Mouse (Mus musculus) hindbrain, embryonic 15.5 days (tissue): ENCODE measurements around the gene Ttf2. TPM values are rescaled to one million over a fixed set of nuclear protein-coding genes. Genes with fewer than 3 reads are reported as not detected.

Experiments
- ATAC-seq: fragments of 200-750 bp; cut with Nextera tagmentation; 2 replicates; pipeline ENCODE4 v1.8.0; 2017; ENCODE audit warnings: low read depth, moderate number of reproducible peaks, moderate TSS enrichment; ENCODE audit not compliant: low FRiP score
- H3K27ac ChIP-seq: fragments of 300-500 bp; sonication (generic); replicated peaks from 2 replicates; pipeline ENCODE4 v1.5.1; 2015; ENCODE audit warnings: mild to moderate bottlenecking, inconsistent platforms
- H3K27me3 ChIP-seq: fragments of 300-500 bp; sonication (generic); 2 replicates; pipeline ENCODE4 v1.6.1; 2015; ENCODE audit warnings: control low read depth, inconsistent platforms
- H3K36me3 ChIP-seq: fragments of 300-500 bp; sonication (generic); 2 replicates; pipeline ENCODE4 v1.6.1; 2015; ENCODE audit warnings: control low read depth, inconsistent platforms
- H3K4me1 ChIP-seq: fragments of 300-500 bp; sonication (generic); replicated peaks from 2 replicates; pipeline ENCODE4 v1.6.1; 2015; ENCODE audit warnings: control low read depth, inconsistent platforms
- H3K4me2 ChIP-seq: fragments of 300-500 bp; sonication (generic); 2 replicates; pipeline ENCODE4 v1.6.1; 2015; ENCODE audit warnings: moderate library complexity, mild to moderate bottlenecking, inconsistent platforms
- H3K4me3 ChIP-seq: fragments of 300-500 bp; sonication (generic); 2 replicates; pipeline ENCODE4 v1.5.1; 2015; ENCODE audit warnings: mild to moderate bottlenecking, inconsistent platforms
- H3K9ac ChIP-seq: fragments of 300-500 bp; sonication (generic); 2 replicates; pipeline ENCODE4 v1.6.1; 2015; ENCODE audit warnings: inconsistent platforms
- H3K9me3 ChIP-seq: fragments of 300-500 bp; sonication (generic); 2 replicates; pipeline ENCODE4 v1.6.1; 2016; ENCODE audit warnings: control low read depth, inconsistent platforms
- WGBS: fragments of 180-500 bp; shearing (Covaris S2); methylation state at CpG from one replicate; pipeline ENCODE4 v1.1.7; 2015; 5-methylcytosine and 5-hydroxymethylcytosine counted together
- polyA plus RNA-seq: library from polyadenylated mRNA; unstranded; fragments of >200 nt; fragmentation: Nextera tagmentation; extraction: Ambion mirVana; gene quantifications from 2 replicates; pipeline ENCODE4 v1.2.1, GENCODE M21; 2015

Ttf2 gene
- polyA plus RNA-seq, 1 experiment from 2014 or later = 4.5 TPM

GRCm38 (mm10) chr3:100925176-100925575, 44.3 kb downstream of the Ttf2 start:
- Histone ChIP-seq H3K9me3 (no peaks in the 10 kb centered on the region), H3K4me1 (peaks cover 41% of the 10 kb centered on the region), H3K36me3 (peaks cover 10% of the 10 kb centered on the region), H3K27me3 (no peaks in the 10 kb centered on the region), H3K9ac (no peak overlapping the region), H3K27ac (no peak overlapping the region), H3K4me3 (no peak overlapping the region), H3K4me2 (no peak overlapping the region)
- no peak for ATAC-seq
- 88% methylated on average over 16 of the region's 16 CpGs for WGBS

- no peaks in the 10 kb centered on the region for H3K27me3 ChIP-seq
- peaks cover 41% of the 10 kb centered on the region for H3K4me1 ChIP-seq
- H3K9me3 ChIP-seq = no peaks in the 10 kb centered on the region
- H3K27ac ChIP-seq = no peak overlapping the region
- H3K4me3 ChIP-seq = no peak overlapping the region
- no peak overlapping the region for H3K9ac ChIP-seq
- 69% methylated on average over 6 of the region's 6 CpGs for WGBS
- H3K36me3 ChIP-seq = peaks cover 10% of the 10 kb centered on the region
- no peak for ATAC-seq
- H3K4me2 ChIP-seq = peak overlapping the region; percentile 61; the same call in 1 of the 2 replicates
These were observed 45.3 kb downstream of the Ttf2 start for GRCm38 (mm10) chr3:100924065-100924732.

- Histone ChIP-seq H3K27ac (peak overlapping the region; percentile 85), H3K4me3 (peak overlapping the region; percentile 51), H3K9me3 (no peaks in the 10 kb centered on the region), H3K4me2 (peak overlapping the region; percentile 61), H3K4me1 (peaks cover 41% of the 10 kb centered on the region), H3K9ac (peak overlapping the region; percentile 60), H3K36me3 (no peaks in the 10 kb centered on the region; the same call in 1 of the 2 replicates), H3K27me3 (no peaks in the 10 kb centered on the region)
- WGBS = 37% methylated on average over 28 of the region's 28 CpGs
- peak; percentile 59 for ATAC-seq
These were observed 46.7 kb downstream of the Ttf2 start for GRCm38 (mm10) chr3:100922506-100923375.

- Histone ChIP-seq H3K4me2 (peak within 1 kb of the TSS; percentile 61), H3K36me3 (no peaks in the 10 kb centered on the region), H3K4me1 (peaks cover 41% of the 10 kb centered on the region), H3K9ac (peak within 1 kb of the TSS; percentile 60), H3K27ac (peak within 1 kb of the TSS; percentile 85), H3K4me3 (peak within 1 kb of the TSS; percentile 51), H3K27me3 (no peaks in the 10 kb centered on the region), H3K9me3 (no peaks in the 10 kb centered on the region)
- WGBS = under 1% methylated on average over 39 of the region's 39 CpGs
- ATAC-seq = peak; percentile 99
These were observed 47.5 kb downstream of the Ttf2 start, which contains the start of gene Trim45 for GRCm38 (mm10) chr3:100921825-100922505. Trim45 (plus strand) TSS chr3:100922202.

GRCm38 (mm10) chr3:100920611-100921140, 48.8 kb downstream of the Ttf2 start:
- Histone ChIP-seq H3K27me3 (no peaks in the 10 kb centered on the region), H3K4me2 (no peak overlapping the region), H3K9ac (no peak overlapping the region), H3K36me3 (no peaks in the 10 kb centered on the region), H3K4me3 (no peak overlapping the region), H3K9me3 (no peaks in the 10 kb centered on the region), H3K4me1 (peaks cover 29% of the 10 kb centered on the region), H3K27ac (no peak overlapping the region)
- no peak for ATAC-seq
- WGBS = 82% methylated on average over 9 of the region's 9 CpGs

- no peak for ATAC-seq
- H3K4me1 ChIP-seq = 0 out of 2 replicates have a peak, but pooled peaks cover 5% of the 10 kb centered on the region
- H3K27ac ChIP-seq = no peak overlapping the region
- no peaks in the 10 kb centered on the region for H3K9me3 ChIP-seq
- H3K27me3 ChIP-seq = no peaks in the 10 kb centered on the region
- 16% methylated on average over 7 of the region's 7 CpGs for WGBS
- H3K36me3 ChIP-seq = no peaks in the 10 kb centered on the region
- no peak overlapping the region for H3K9ac ChIP-seq
- no peak overlapping the region for H3K4me2 ChIP-seq
- H3K4me3 ChIP-seq = no peak overlapping the region
These were observed 52.6 kb downstream of the Ttf2 start for GRCm38 (mm10) chr3:100916844-100917243.

GRCm38 (mm10) chr3:100911498-100912213, 57.8 kb downstream of the Ttf2 start:
- H3K27ac ChIP-seq = no peak overlapping the region
- WGBS = 78% methylated on average over 7 of the region's 7 CpGs
- no peak overlapping the region for H3K9ac ChIP-seq
- H3K4me2 ChIP-seq = no peak overlapping the region
- H3K9me3 ChIP-seq = no peaks in the 10 kb centered on the region
- no peaks in the 10 kb centered on the region for H3K36me3 ChIP-seq
- ATAC-seq = no peak
- H3K4me3 ChIP-seq = no peak overlapping the region
- H3K27me3 ChIP-seq = no peaks in the 10 kb centered on the region
- H3K4me1 ChIP-seq = no peaks in the 10 kb centered on the region

- Histone ChIP-seq H3K36me3 (no peaks in the 10 kb centered on the region), H3K4me1 (no peaks in the 10 kb centered on the region)
- 84% methylated on average over 9 of the region's 9 CpGs for WGBS
These were observed 58.4 kb downstream of the Ttf2 start for GRCm38 (mm10) chr3:100911026-100911425.

GRCm38 (mm10) chr3:100910621-100911020, 58.8 kb downstream of the Ttf2 start:
- 54% methylated on average over 5 of the region's 5 CpGs for WGBS
- Histone ChIP-seq H3K4me3 (no peak overlapping the region), H3K36me3 (no peaks in the 10 kb centered on the region), H3K4me2 (no peak overlapping the region), H3K27ac (no peak overlapping the region), H3K9me3 (no peaks in the 10 kb centered on the region), H3K4me1 (no peaks in the 10 kb centered on the region), H3K27me3 (no peaks in the 10 kb centered on the region), H3K9ac (no peak overlapping the region)
- no peak for ATAC-seq

More at GRCm38 (mm10) chr3:100911026-100911425, 58.4 kb downstream of the Ttf2 start:
- H3K4me2 ChIP-seq = no peak overlapping the region
- H3K9me3 ChIP-seq = no peaks in the 10 kb centered on the region
- H3K27ac ChIP-seq = no peak overlapping the region
- ATAC-seq = no peak
- no peak overlapping the region for H3K9ac ChIP-seq
- H3K27me3 ChIP-seq = no peaks in the 10 kb centered on the region
- H3K4me3 ChIP-seq = no peak overlapping the region

GRCm38 (mm10) chr3:100908594-100908993, 60.9 kb downstream of the Ttf2 start:
- Histone ChIP-seq H3K4me2 (no peak overlapping the region), H3K9me3 (no peaks in the 10 kb centered on the region), H3K36me3 (no peaks in the 10 kb centered on the region), H3K27ac (no peak overlapping the region), H3K4me1 (no peaks in the 10 kb centered on the region), H3K4me3 (no peak overlapping the region), H3K9ac (no peak overlapping the region), H3K27me3 (no peaks in the 10 kb centered on the region)
- no peak for ATAC-seq
- WGBS = 58% methylated on average over 6 of the region's 6 CpGs

GRCm38 (mm10) chr3:100906916-100907315, 62.5 kb downstream of the Ttf2 start:
- Histone ChIP-seq H3K9me3 (no peaks in the 10 kb centered on the region), H3K4me1 (no peaks in the 10 kb centered on the region), H3K4me2 (no peak overlapping the region), H3K9ac (no peak overlapping the region), H3K36me3 (no peaks in the 10 kb centered on the region), H3K4me3 (no peak overlapping the region), H3K27ac (no peak overlapping the region), H3K27me3 (no peaks in the 10 kb centered on the region)
- WGBS = 27% methylated on average over 3 of the region's 3 CpGs
- no peak for ATAC-seq
